Mouse (Mus musculus): Measurements from ENCODE around the gene Akap10. TPM values are rescaled to one million over a fixed set of nuclear protein-coding genes. Genes with fewer than 3 reads are reported as not detected.
"Not testable (repeated sequence)": the region's sequence is repeated elsewhere in the genome, so short reads cannot be mapped to it uniquely, and the experiment has no call there.

Gene Akap10
- polyA plus RNA-seq, 1 experiment from 2014 or later, result 17.7 TPM

GRCm38 (mm10) chr11:61854211-61854987 lies 75.7 kb downstream of the Akap10 start:
- Histone ChIP-seq H3K27ac (peak overlapping the region; percentile 86), H3K36me3 (peaks cover 2% of the 10 kb centered on the region; the same call in 1 of the 2 replicates), H3K9ac (peak overlapping the region; percentile 92), H3K4me1 (peaks cover 5% of the 10 kb centered on the region; the same call in 1 of the 2 replicates), H3K4me2 (peak overlapping the region; percentile 88), H3K27me3 (no peaks in the 10 kb centered on the region), H3K4me3 (peak overlapping the region; percentile 90), H3K9me3 (no peaks in the 10 kb centered on the region)
- ATAC-seq (ENCODE audit: borderline replicate concordance, extremely low read depth, low FRiP score, low TSS enrichment), result peak; percentile 83
- WGBS, result under 1% methylated on average over 80 of the region's 87 CpGs

DNA sequence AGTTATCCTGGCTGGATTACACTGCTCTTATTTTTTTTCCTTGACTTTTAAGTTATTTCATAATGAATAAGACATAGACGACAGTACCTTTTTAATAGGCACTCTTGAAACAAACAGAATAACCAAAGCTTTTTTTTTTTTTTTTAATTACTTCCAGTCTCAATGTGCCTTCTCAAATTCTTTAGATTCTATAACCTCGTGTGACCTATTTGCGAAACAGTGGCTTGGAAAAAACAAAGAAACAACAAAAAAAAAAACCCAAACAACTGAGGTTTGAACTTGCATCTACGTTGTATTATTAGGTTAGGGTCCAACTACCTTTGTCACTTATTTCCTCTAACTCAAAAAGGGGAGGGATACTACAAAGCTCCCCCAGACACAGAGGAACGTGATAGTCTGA lies 76.4 kb downstream of the Akap10 start:
- Histone ChIP-seq H3K9ac (peak overlapping the region; percentile 92), H3K27ac (0 out of 2 replicates have a peak overlapping the region, but pooled peaks have one; percentile 86), H3K4me2 (peak overlapping the region; percentile 88), H3K36me3 (peaks cover 2% of the 10 kb centered on the region; the same call in 1 of the 2 replicates), H3K4me1 (peaks cover 5% of the 10 kb centered on the region; the same call in 1 of the 2 replicates), H3K9me3 (no peaks in the 10 kb centered on the region), H3K27me3 (no peaks in the 10 kb centered on the region), H3K4me3 (peak overlapping the region; percentile 90)
- 10% methylated on average over 5 of the region's 5 CpGs for WGBS
- no peak for ATAC-seq (ENCODE audit: borderline replicate concordance, extremely low read depth, low FRiP score, low TSS enrichment)

GRCm38 (mm10) chr11:61852916-61853315 lies 77.1 kb downstream of the Akap10 start:
- H3K4me3 ChIP-seq, result no peak overlapping the region
- H3K4me1 ChIP-seq, result peaks cover 5% of the 10 kb centered on the region; the same call in 1 of the 2 replicates
- no peaks in the 10 kb centered on the region for H3K9me3 ChIP-seq
- no peak overlapping the region for H3K27ac ChIP-seq
- H3K4me2 ChIP-seq, result no peak overlapping the region
- no peak overlapping the region for H3K9ac ChIP-seq
- ATAC-seq (ENCODE audit: borderline replicate concordance, extremely low read depth, low FRiP score, low TSS enrichment), result no peak
- H3K36me3 ChIP-seq, result peaks cover 2% of the 10 kb centered on the region; the same call in 1 of the 2 replicates
- H3K27me3 ChIP-seq, result no peaks in the 10 kb centered on the region

GRCm38 (mm10) chr11:61851195-61851594 lies 78.9 kb downstream of the Akap10 start:
- 69% methylated on average over 3 of the region's 3 CpGs for WGBS
- H3K4me2 ChIP-seq, result no peak overlapping the region

GRCm38 (mm10) chr11:61840663-61841062 lies 89.4 kb downstream of the Akap10 start:
- peaks cover 25% of the 10 kb centered on the region; the same call in 1 of the 2 replicates for H3K36me3 ChIP-seq
- not testable (repeated sequence) for ATAC-seq (ENCODE audit: borderline replicate concordance, extremely low read depth, low FRiP score, low TSS enrichment); H3K4me1 ChIP-seq; H3K27ac ChIP-seq; H3K9ac ChIP-seq; H3K4me3 ChIP-seq; H3K4me2 ChIP-seq; H3K27me3 ChIP-seq; H3K9me3 ChIP-seq
- 65% methylated on average over 3 of the region's 3 CpGs for WGBS

More at GRCm38 (mm10) chr11:61851195-61851594, 78.9 kb downstream of the Akap10 start:
- Histone ChIP-seq H3K27ac (no peak overlapping the region), H3K4me1 (peaks cover 5% of the 10 kb centered on the region; the same call in 1 of the 2 replicates), H3K9ac (no peak overlapping the region), H3K36me3 (peaks cover 2% of the 10 kb centered on the region; the same call in 1 of the 2 replicates), H3K4me3 (no peak overlapping the region), H3K9me3 (no peaks in the 10 kb centered on the region), H3K27me3 (no peaks in the 10 kb centered on the region)
- ATAC-seq (ENCODE audit: borderline replicate concordance, extremely low read depth, low FRiP score, low TSS enrichment), result no peak

DNA sequence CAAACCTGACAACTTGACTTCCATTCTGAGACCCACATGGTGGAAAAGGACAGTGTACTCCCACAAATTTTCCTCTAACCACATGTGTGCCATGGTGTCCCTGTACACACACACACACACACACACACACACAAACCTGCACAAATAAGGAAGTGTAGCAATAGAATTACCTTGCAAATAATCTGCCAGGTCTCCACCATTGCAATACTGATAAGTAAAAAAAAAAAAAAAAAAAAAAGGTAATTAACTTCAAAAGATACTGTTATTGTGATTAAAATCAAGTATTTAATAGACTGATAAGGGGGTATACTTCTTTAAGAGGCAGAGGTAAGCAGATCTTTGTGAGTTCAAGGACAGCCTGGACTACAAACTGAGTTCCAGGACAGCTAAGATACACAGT lies 90.1 kb downstream of the Akap10 start:
- Histone ChIP-seq H3K36me3 (peaks cover 21% of the 10 kb centered on the region; the same call in 1 of the 2 replicates), H3K27me3 (no peaks in the 10 kb centered on the region), H3K4me3 (no peak overlapping the region), H3K9ac (no peak overlapping the region), H3K4me2 (no peak overlapping the region), H3K4me1 (no peaks in the 10 kb centered on the region), H3K27ac (no peak overlapping the region), H3K9me3 (no peaks in the 10 kb centered on the region)
- no peak for ATAC-seq (ENCODE audit: borderline replicate concordance, extremely low read depth, low FRiP score, low TSS enrichment)

DNA sequence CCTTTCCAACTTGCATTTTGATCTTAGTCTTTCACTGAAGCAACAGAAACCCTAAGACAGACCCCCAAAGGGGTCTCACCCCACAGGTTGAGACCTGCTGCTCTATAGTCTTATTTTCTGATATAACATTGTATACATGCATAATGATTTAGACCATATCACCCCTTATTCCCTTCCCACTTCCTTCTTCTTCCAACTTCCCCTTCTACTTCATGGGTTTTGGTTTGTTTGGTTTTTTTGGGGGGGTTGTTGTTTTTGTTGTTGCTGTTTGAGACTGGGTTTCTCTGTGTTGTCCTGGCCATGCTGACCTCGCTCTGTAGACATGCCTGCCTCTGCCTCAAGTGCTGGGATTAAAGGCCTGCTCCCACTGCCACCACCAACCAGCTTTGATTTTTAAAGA lies 90.9 kb downstream of the Akap10 start:
- Histone ChIP-seq H3K4me2 (no peak overlapping the region), H3K4me1 (no peaks in the 10 kb centered on the region), H3K27me3 (no peaks in the 10 kb centered on the region), H3K27ac (no peak overlapping the region), H3K9ac (no peak overlapping the region), H3K36me3 (peaks cover 26% of the 10 kb centered on the region; the same call in 1 of the 2 replicates), H3K4me3 (no peak overlapping the region), H3K9me3 (no peaks in the 10 kb centered on the region)
- no peak for ATAC-seq (ENCODE audit: borderline replicate concordance, extremely low read depth, low FRiP score, low TSS enrichment)
- WGBS, result 84% methylated on average over 1 of the region's 1 CpGs

Other genes starting within 250 kb of the Akap10 start
- gene Fam83g, start 246.2 kb downstream of the Akap10 start, polyA plus RNA-seq (2015; fragmentation: Nextera tagmentation; extraction: Ambion mirVana), result 2.3 and 2.8 TPM in 2 replicates
- gene Slc5a10, start 209.4 kb downstream of the Akap10 start, polyA plus RNA-seq (2015; fragmentation: Nextera tagmentation; extraction: Ambion mirVana), result not detected in 2 replicates
- 31.0 and 34.0 TPM in 2 replicates for gene Prpsap2, start 168.2 kb downstream of the Akap10 start, polyA plus RNA-seq (2015; fragmentation: Nextera tagmentation; extraction: Ambion mirVana)
- 12.0 and 12.2 TPM in 2 replicates for gene Ulk2, start 75.2 kb downstream of the Akap10 start, polyA plus RNA-seq (2015; fragmentation: Nextera tagmentation; extraction: Ambion mirVana)
- 10.7 and 12.0 TPM in 2 replicates for gene Specc1, start 26.5 kb upstream of the Akap10 start, polyA plus RNA-seq (2015; fragmentation: Nextera tagmentation; extraction: Ambion mirVana)

Measured in lung, embryonic 15.5 days (tissue).